Mouse (Mus musculus): ENCODE results near the gene Gm3460. TPM values are rescaled to one million over a fixed set of nuclear protein-coding genes. Genes with fewer than 3 reads are reported as not detected.
A peak's percentile ranks its signal among the peaks of the same experiment; 100 is the strongest.
"Not testable (repeated sequence)": the region's sequence is repeated elsewhere in the genome, so short reads cannot be mapped to it uniquely, and the experiment has no call there.

The Gm3460 gene
- not detected for total RNA-seq (2021)
- polyA plus RNA-seq (2012; rRNA removed), result not detected in 2 replicates
- long read RNA-seq, result 0 reads

- H3K4me3 ChIP-seq; H3K79me2 ChIP-seq (replicated peaks; ENCODE audit: control insufficient read depth, insufficient read depth, low read length); intact Hi-C loops (cut with DNase I); DNase-seq; H3K36me3 ChIP-seq (ENCODE audit: control insufficient read depth, insufficient read depth, low read length); H3K4me1 ChIP-seq (ENCODE audit: control insufficient read depth, insufficient read depth, low read length); H3K27ac ChIP-seq; H3K9ac ChIP-seq (ENCODE audit: low read depth, low read length); H3K27me3 ChIP-seq (ENCODE audit: control insufficient read depth, insufficient read depth, low read length): not testable (repeated sequence)
- WGBS, result 50% methylated on average over 1 of the region's 2 CpGs
These were observed at the start of gene Gm3460 for GRCm38 (mm10) chr14:6622318-6622717. Gene Gm3460, minus strand, starts transcription at chr14:6622418.

- H3K27ac ChIP-seq; H3K9ac ChIP-seq (ENCODE audit: low read depth, low read length); H3K4me1 ChIP-seq (ENCODE audit: control insufficient read depth, insufficient read depth, low read length); intact Hi-C loops (cut with DNase I); H3K79me2 ChIP-seq (replicated peaks; ENCODE audit: control insufficient read depth, insufficient read depth, low read length); H3K27me3 ChIP-seq (ENCODE audit: control insufficient read depth, insufficient read depth, low read length); H3K36me3 ChIP-seq (ENCODE audit: control insufficient read depth, insufficient read depth, low read length); H3K4me3 ChIP-seq: not testable (repeated sequence)
- DNase-seq, result peak; percentile 1 to 21
- WGBS, result no CpG with 5 or more reads among the region's 1 CpGs
These were observed 15.8 kb downstream of the Gm3460 start for GRCm38 (mm10) chr14:6606436-6606835.

- H3K4me1 ChIP-seq (ENCODE audit: control insufficient read depth, insufficient read depth, low read length); H3K36me3 ChIP-seq (ENCODE audit: control insufficient read depth, insufficient read depth, low read length); intact Hi-C loops (cut with DNase I); H3K79me2 ChIP-seq (replicated peaks; ENCODE audit: control insufficient read depth, insufficient read depth, low read length); H3K9ac ChIP-seq (ENCODE audit: low read depth, low read length); H3K27ac ChIP-seq; H3K4me3 ChIP-seq; H3K27me3 ChIP-seq (ENCODE audit: control insufficient read depth, insufficient read depth, low read length): not testable (repeated sequence)
- DNase-seq, result peak; percentile 7 to 14
- TF ChIP-seq CTCF (IDR thresholded peaks at IDR 0.05), result peak; percentile 13; the same call in 1 of the 2 replicates
- WGBS, result 1% methylated on average over 19 of the region's 20 CpGs
These were observed 17.2 kb downstream of the Gm3460 start for GRCm38 (mm10) chr14:6605004-6605403.

- H3K4me3 ChIP-seq; H3K9ac ChIP-seq (ENCODE audit: low read depth, low read length); H3K79me2 ChIP-seq (replicated peaks; ENCODE audit: control insufficient read depth, insufficient read depth, low read length); H3K36me3 ChIP-seq (ENCODE audit: control insufficient read depth, insufficient read depth, low read length); H3K27me3 ChIP-seq (ENCODE audit: control insufficient read depth, insufficient read depth, low read length); H3K4me1 ChIP-seq (ENCODE audit: control insufficient read depth, insufficient read depth, low read length); intact Hi-C loops (cut with DNase I); H3K27ac ChIP-seq: not testable (repeated sequence)
- 5% methylated on average over 20 of the region's 20 CpGs for WGBS
- peak; percentile 1 to 19 for DNase-seq
These were observed 17.7 kb downstream of the Gm3460 start for GRCm38 (mm10) chr14:6604551-6604950.

GRCm38 (mm10) chr14:6590513-6590912 is 31.7 kb downstream of the Gm3460 start, which contains the start of gene Gm3629:
Gene Gm3629, minus strand, starts transcription at chr14:6590613.
- H3K79me2 ChIP-seq (replicated peaks; ENCODE audit: control insufficient read depth, insufficient read depth, low read length); intact Hi-C loops (cut with DNase I); H3K27me3 ChIP-seq (ENCODE audit: control insufficient read depth, insufficient read depth, low read length); H3K4me3 ChIP-seq; H3K36me3 ChIP-seq (ENCODE audit: control insufficient read depth, insufficient read depth, low read length); H3K4me1 ChIP-seq (ENCODE audit: control insufficient read depth, insufficient read depth, low read length); DNase-seq; H3K27ac ChIP-seq; H3K9ac ChIP-seq (ENCODE audit: low read depth, low read length): not testable (repeated sequence)
- WGBS, result 13% methylated on average over 1 of the region's 2 CpGs

Other genes starting within 250 kb of the Gm3460 start
- not detected for gene Gm16440, start 232.1 kb downstream of the Gm3460 start, total RNA-seq (2021)
- not detected in 2 replicates for gene Gm16440, start 232.1 kb downstream of the Gm3460 start, polyA plus RNA-seq (2012; rRNA removed)
- gene Gm3591, start 209.9 kb downstream of the Gm3460 start, total RNA-seq (2021), result under 1 TPM in 1 of 2 experiments, not detected in 1; 0.60 TPM
- gene Gm3591, start 209.9 kb downstream of the Gm3460 start, polyA plus RNA-seq (2012; rRNA removed), result 0.29 and 0.90 TPM in 2 replicates
- gene Gm3594, start 177.8 kb downstream of the Gm3460 start, total RNA-seq (2021), result not detected
- not detected in 2 replicates for gene Gm3594, start 177.8 kb downstream of the Gm3460 start, polyA plus RNA-seq (2012; rRNA removed)
- not detected for gene Gm8356, start 85.1 kb downstream of the Gm3460 start, total RNA-seq (2021)
- not detected in 2 replicates for gene Gm8356, start 85.1 kb downstream of the Gm3460 start, polyA plus RNA-seq (2012; rRNA removed)
- under 1 TPM in 1 of 2 experiments, not detected in 1; 0.25 TPM for gene Gm3629, start 31.8 kb downstream of the Gm3460 start, total RNA-seq (2021)
- gene Gm3629, start 31.8 kb downstream of the Gm3460 start, polyA plus RNA-seq (2012; rRNA removed), result not detected in 2 replicates
- not detected for gene Gm10251, start 61.8 kb upstream of the Gm3460 start, total RNA-seq (2021)
- gene Gm10251, start 61.8 kb upstream of the Gm3460 start, polyA plus RNA-seq (2012; rRNA removed), result not detected in 2 replicates
- gene Gm8050, start 97.8 kb upstream of the Gm3460 start, total RNA-seq (2021), result not detected
- not detected in 2 replicates for gene Gm8050, start 97.8 kb upstream of the Gm3460 start, polyA plus RNA-seq (2012; rRNA removed)
- under 1 TPM in 1 of 2 experiments, not detected in 1; 0.32 TPM for gene Gm3636, start 119.9 kb upstream of the Gm3460 start, total RNA-seq (2021)
- gene Gm3636, start 119.9 kb upstream of the Gm3460 start, polyA plus RNA-seq (2012; rRNA removed), result 0.15 and 0.76 TPM in 2 replicates
- gene Gm8362, start 152.0 kb upstream of the Gm3460 start, total RNA-seq (2021), result not detected
- gene Gm8362, start 152.0 kb upstream of the Gm3460 start, polyA plus RNA-seq (2012; rRNA removed), result not detected in 2 replicates
- gene Gm3642, start 217.9 kb upstream of the Gm3460 start, total RNA-seq (2021), result not detected
- not detected in 2 replicates for gene Gm3642, start 217.9 kb upstream of the Gm3460 start, polyA plus RNA-seq (2012; rRNA removed)